Mouse (Mus musculus) stomach, embryonic 16.5 days (tissue): ENCODE results near the gene Rps18. TPM values are rescaled to one million over a fixed set of nuclear protein-coding genes. Genes with fewer than 3 reads are reported as not detected.
"Not testable (repeated sequence)": the region's sequence is repeated elsewhere in the genome, so short reads cannot be mapped to it uniquely, and the experiment has no call there.

Experiments
- ATAC-seq: fragments of 200-750 bp; cut with Nextera tagmentation; 2 replicates; pipeline ENCODE4 v1.8.0; 2017; ENCODE audit warnings: moderate number of reproducible peaks, moderate TSS enrichment; ENCODE audit not compliant: insufficient read depth, low FRiP score
- H3K27ac ChIP-seq: fragments of 300-500 bp; sonication (generic); 2 replicates; pipeline ENCODE4 v1.5.1; 2014; ENCODE audit warnings: low read length
- H3K27me3 ChIP-seq: fragments of 300-500 bp; sonication (generic); 2 replicates; pipeline ENCODE4 v1.6.1; 2014; ENCODE audit warnings: low read length, control low read depth, mixed read lengths; ENCODE audit not compliant: control insufficient read depth, insufficient read depth
- H3K36me3 ChIP-seq: fragments of 300-500 bp; sonication (generic); 2 replicates; pipeline ENCODE4 v1.6.1; 2014; ENCODE audit warnings: low read length; ENCODE audit not compliant: control insufficient read depth, insufficient read depth
- H3K4me1 ChIP-seq: fragments of 300-500 bp; sonication (generic); 2 replicates; pipeline ENCODE4 v1.6.1; 2014; ENCODE audit warnings: low read length, control low read depth, mixed read lengths; ENCODE audit not compliant: control insufficient read depth, insufficient read depth
- H3K4me2 ChIP-seq: fragments of 300-500 bp; sonication (generic); 2 replicates; pipeline ENCODE4 v1.6.1; 2014; ENCODE audit warnings: low read depth, low read length, mixed read lengths
- H3K4me3 ChIP-seq: fragments of 300-500 bp; sonication (generic); replicated peaks from 2 replicates; pipeline ENCODE4 v1.5.1; 2014; ENCODE audit warnings: mild to moderate bottlenecking, low read length
- H3K9ac ChIP-seq: fragments of 300-500 bp; sonication (generic); 2 replicates; pipeline ENCODE4 v1.6.1; 2014; ENCODE audit warnings: low read length
- H3K9me3 ChIP-seq: fragments of 300-500 bp; sonication (generic); replicated peaks from 2 replicates; pipeline ENCODE4 v1.6.1; 2016; ENCODE audit warnings: low read length, control low read depth; ENCODE audit not compliant: control insufficient read depth
- WGBS: fragments of 180-500 bp; shearing (Covaris S2); extraction: QIAGEN DNeasy Blood & Tissue Kit; methylation state at CpG from one replicate; pipeline ENCODE4 v1.1.7; 2014; 5-methylcytosine and 5-hydroxymethylcytosine counted together
- polyA plus RNA-seq: library from polyadenylated mRNA; unstranded; fragments of >200 nt; fragmentation: Nextera tagmentation; extraction: Ambion mirVana; gene quantifications from 2 replicates; pipeline ENCODE4 v1.2.1, GENCODE M21; 2015

The Rps18 gene
- polyA plus RNA-seq, 1 experiment from 2014 or later = 1,631 TPM

- peak; percentile 53 for ATAC-seq
- Histone ChIP-seq H3K27me3 (no peaks in the 10 kb centered on the region), H3K36me3 (peaks cover 16% of the 10 kb centered on the region), H3K4me1 (peaks cover 15% of the 10 kb centered on the region), H3K9ac (peak overlapping the region; percentile 82), H3K4me3 (peak overlapping the region; percentile 92), H3K27ac (peak overlapping the region; percentile 95), H3K9me3 (no peaks in the 10 kb centered on the region), H3K4me2 (peak overlapping the region; percentile 98)
- WGBS = under 1% methylated on average over 43 of the region's 44 CpGs
Observed at GRCm38 (mm10) chr17:33908331-33909076, 47.3 kb downstream of the Rps18 start.

DNA sequence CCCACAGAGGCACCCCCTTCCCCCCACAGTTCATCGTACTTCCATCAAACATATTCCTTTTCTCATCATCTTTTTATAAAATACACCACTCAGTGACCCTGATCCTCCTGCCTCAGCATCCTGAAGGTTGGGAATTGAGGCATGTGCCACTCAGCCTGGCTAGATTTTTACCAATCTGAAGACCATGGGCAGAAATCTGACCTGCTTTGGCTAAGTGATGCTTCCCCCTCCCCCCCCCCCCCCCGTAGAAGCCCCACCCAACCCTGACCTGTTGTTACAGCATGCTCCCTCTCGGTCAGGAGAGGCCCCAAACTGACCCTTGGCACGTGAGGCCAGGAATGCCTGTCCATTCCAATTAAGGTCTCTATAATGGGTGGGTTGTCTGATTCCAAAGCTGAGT, 51.0 kb downstream of the Rps18 start, which contains the start of gene Platr17:
Platr17 (plus strand) TSS at position 301 of the 400 bp plus-strand sequence.
- not testable (repeated sequence) for H3K4me2 ChIP-seq, H3K4me3 ChIP-seq, H3K27ac ChIP-seq, H3K27me3 ChIP-seq, ATAC-seq, H3K36me3 ChIP-seq, H3K9ac ChIP-seq, H3K9me3 ChIP-seq
- 36% methylated on average over 3 of the region's 4 CpGs for WGBS
- H3K4me1 ChIP-seq = peaks cover 14% of the 10 kb centered on the region; the same call in 1 of the 2 replicates

DNA sequence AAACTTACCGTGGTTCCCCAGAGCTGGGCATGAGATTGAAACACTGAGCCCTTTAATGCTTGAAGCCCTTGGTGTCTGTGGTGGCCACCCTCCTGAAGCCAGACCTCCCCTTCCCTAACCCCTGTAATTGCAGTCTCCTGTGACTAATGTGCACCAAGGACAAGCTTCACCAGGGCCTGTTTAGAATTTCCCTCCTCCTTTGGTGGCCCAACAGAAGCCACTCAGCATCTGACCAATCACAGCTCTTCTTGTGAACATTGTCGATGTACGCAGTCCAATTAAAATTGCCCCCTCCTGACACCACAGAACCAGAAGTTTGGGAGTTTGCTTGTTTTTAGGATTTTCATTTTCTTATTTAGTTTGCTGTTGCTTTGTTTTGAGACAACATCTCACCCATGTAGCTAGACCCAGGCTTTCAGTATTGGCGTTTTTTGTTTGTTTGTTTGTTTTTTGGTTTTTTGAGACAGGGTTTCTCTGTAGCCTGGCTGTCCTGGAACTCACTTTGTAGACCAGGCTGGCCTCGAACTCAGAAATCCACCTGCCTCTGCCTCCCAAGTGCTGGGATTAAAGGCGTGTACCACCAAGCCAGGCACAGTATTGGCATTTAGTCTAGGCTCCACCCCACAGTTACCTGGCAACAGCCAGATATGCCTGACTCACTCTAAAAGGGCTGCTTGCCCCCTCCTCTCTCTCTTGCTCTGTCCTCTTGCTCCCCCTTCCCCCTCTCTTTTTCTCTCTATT, 51.7 kb downstream of the Rps18 start:
- WGBS = 69% methylated on average over 6 of the region's 6 CpGs
- H3K9me3 ChIP-seq, H3K27ac ChIP-seq, H3K9ac ChIP-seq, H3K36me3 ChIP-seq, ATAC-seq, H3K4me2 ChIP-seq, H3K27me3 ChIP-seq, H3K4me3 ChIP-seq: not testable (repeated sequence)
- H3K4me1 ChIP-seq = peaks cover 14% of the 10 kb centered on the region; the same call in 1 of the 2 replicates

- 76% methylated on average over 7 of the region's 7 CpGs for WGBS
- Histone ChIP-seq H3K27ac (no peak overlapping the region), H3K4me1 (0 out of 2 replicates have a peak, but pooled peaks cover 6% of the 10 kb centered on the region), H3K4me3 (no peak overlapping the region), H3K9ac (no peak overlapping the region), H3K36me3 (no peaks in the 10 kb centered on the region), H3K4me2 (no peak overlapping the region), H3K9me3 (no peaks in the 10 kb centered on the region), H3K27me3 (no peaks in the 10 kb centered on the region)
- no peak for ATAC-seq
Observed at GRCm38 (mm10) chr17:33902491-33902890, 53.3 kb downstream of the Rps18 start.

GRCm38 (mm10) chr17:33902079-33902478, 53.7 kb downstream of the Rps18 start:
- Histone ChIP-seq H3K4me3 (no peak overlapping the region), H3K27ac (no peak overlapping the region), H3K9ac (no peak overlapping the region), H3K27me3 (no peaks in the 10 kb centered on the region), H3K9me3 (no peaks in the 10 kb centered on the region), H3K36me3 (no peaks in the 10 kb centered on the region), H3K4me2 (no peak overlapping the region), H3K4me1 (0 out of 2 replicates have a peak, but pooled peaks cover 6% of the 10 kb centered on the region)
- WGBS = 38% methylated on average over 4 of the region's 4 CpGs
- ATAC-seq = no peak

Other genes with a start within 250 kb of the Rps18 start
- gene March2, start 237.3 kb downstream of the Rps18 start, polyA plus RNA-seq = 56.0 and 58.8 TPM in 2 replicates
- gene Rab11b, start 195.5 kb downstream of the Rps18 start, polyA plus RNA-seq = 212 and 237 TPM in 2 replicates
- gene Angptl4, start 174.2 kb downstream of the Rps18 start, polyA plus RNA-seq = 25.8 and 30.7 TPM in 2 replicates
- gene Kank3, start 145.5 kb downstream of the Rps18 start, polyA plus RNA-seq = 24.8 and 29.0 TPM in 2 replicates
- gene Rps28, start 131.4 kb downstream of the Rps18 start, polyA plus RNA-seq = 740 and 935 TPM in 2 replicates
- gene Ndufa7, start 131.4 kb downstream of the Rps18 start, polyA plus RNA-seq = 442 and 446 TPM in 2 replicates
- 52.0 and 54.0 TPM in 2 replicates for gene Cd320, start 112.9 kb downstream of the Rps18 start, polyA plus RNA-seq
- not detected in 2 replicates for gene Gm7029, start 82.2 kb downstream of the Rps18 start, polyA plus RNA-seq
- 6.9 and 7.9 TPM in 2 replicates for gene Kifc1, start 65.3 kb downstream of the Rps18 start, polyA plus RNA-seq
- 0.39 and 0.40 TPM in 2 replicates for gene Platr17, start 50.9 kb downstream of the Rps18 start, polyA plus RNA-seq
- gene Daxx, start 46.6 kb downstream of the Rps18 start, polyA plus RNA-seq = 40.9 and 44.4 TPM in 2 replicates
- gene Tapbp, start 40.1 kb downstream of the Rps18 start, polyA plus RNA-seq = 58.4 and 68.7 TPM in 2 replicates
- 11.4 and 12.5 TPM in 2 replicates for gene Zbtb22, start 40.1 kb downstream of the Rps18 start, polyA plus RNA-seq
- 43.9 and 44.7 TPM in 2 replicates for gene Rgl2, start 26.5 kb downstream of the Rps18 start, polyA plus RNA-seq
- 133 and 147 TPM in 2 replicates for gene Pfdn6, start 15.7 kb downstream of the Rps18 start, polyA plus RNA-seq
- gene Wdr46, start 15.3 kb downstream of the Rps18 start, polyA plus RNA-seq = 19.0 and 23.1 TPM in 2 replicates
- 8.6 and 9.0 TPM in 2 replicates for gene B3galt4, start 4.5 kb downstream of the Rps18 start, polyA plus RNA-seq
- gene Vps52, start 189 bp downstream of the Rps18 start, polyA plus RNA-seq = 42.6 and 45.0 TPM in 2 replicates
- gene H2-K1, start 44.3 kb upstream of the Rps18 start, polyA plus RNA-seq = 107 and 140 TPM in 2 replicates
- gene Ring1, start 68.7 kb upstream of the Rps18 start, polyA plus RNA-seq = 8.1 and 10.7 TPM in 2 replicates
- 38.9 and 41.3 TPM in 2 replicates for gene H2-Ke6, start 72.1 kb upstream of the Rps18 start, polyA plus RNA-seq
- 194 and 195 TPM in 2 replicates for gene Slc39a7, start 75.7 kb upstream of the Rps18 start, polyA plus RNA-seq
- gene Rxrb, start 75.8 kb upstream of the Rps18 start, polyA plus RNA-seq = 36.3 and 37.7 TPM in 2 replicates
- gene Col11a2, start 83.4 kb upstream of the Rps18 start, polyA plus RNA-seq = 0.57 and 0.61 TPM in 2 replicates
- gene H2-Oa, start 136.3 kb upstream of the Rps18 start, polyA plus RNA-seq = 0.61 and 0.64 TPM in 2 replicates
- 10.8 and 11.6 TPM in 2 replicates for gene H2-DMa, start 163.5 kb upstream of the Rps18 start, polyA plus RNA-seq
- 71.9 and 74.7 TPM in 2 replicates for gene Brd2, start 166.6 kb upstream of the Rps18 start, polyA plus RNA-seq
- gene H2-DMb2, start 187.3 kb upstream of the Rps18 start, polyA plus RNA-seq = 0.70 and 0.82 TPM in 2 replicates
- gene H2-DMb1, start 197.1 kb upstream of the Rps18 start, polyA plus RNA-seq = 2.0 and 2.9 TPM in 2 replicates
- 8.7 and 9.1 TPM in 2 replicates for gene Tap1, start 231.6 kb upstream of the Rps18 start, polyA plus RNA-seq
- gene Psmb9, start 231.8 kb upstream of the Rps18 start, polyA plus RNA-seq = 7.3 and 7.7 TPM in 2 replicates
- gene Psmb8, start 241.7 kb upstream of the Rps18 start, polyA plus RNA-seq = 14.7 and 15.4 TPM in 2 replicates
- 7.1 and 8.4 TPM in 2 replicates for gene Tap2, start 247.5 kb upstream of the Rps18 start, polyA plus RNA-seq